Mouse (Mus musculus) lung, postnatal 25 days (tissue): Measurements from ENCODE around the gene Siah1a.

Source experiments
- DNase-seq: peaks from one replicate; pipeline ENCODE4 v3.0.0; 2022; ENCODE audit warnings: low spot score

Siah1a gene

DNA sequence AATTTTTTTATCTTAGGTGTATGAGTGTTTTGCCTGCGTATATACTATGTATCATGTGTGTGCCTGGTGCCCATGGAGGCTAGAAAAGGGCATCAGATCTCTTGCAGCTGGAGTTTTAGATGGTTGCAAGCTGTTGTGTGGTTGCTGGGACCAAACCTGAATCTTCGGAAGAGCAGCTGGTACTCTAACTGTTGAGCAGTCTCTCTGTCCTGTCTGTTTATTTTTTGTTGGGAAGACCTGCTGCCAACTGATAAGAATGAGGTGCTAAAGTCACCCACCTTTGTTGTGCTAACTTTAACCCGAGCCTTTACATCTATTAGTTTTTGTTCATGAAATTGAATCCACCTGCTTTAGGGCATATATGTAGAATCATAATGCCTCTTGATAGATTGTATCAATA lies 43.3 kb downstream of the Siah1a start:
- no peak for DNase-seq

- DNase-seq, result no peak
These were observed 46.3 kb downstream of the Siah1a start for GRCm38 (mm10) chr8:86699471-86699870.

DNA sequence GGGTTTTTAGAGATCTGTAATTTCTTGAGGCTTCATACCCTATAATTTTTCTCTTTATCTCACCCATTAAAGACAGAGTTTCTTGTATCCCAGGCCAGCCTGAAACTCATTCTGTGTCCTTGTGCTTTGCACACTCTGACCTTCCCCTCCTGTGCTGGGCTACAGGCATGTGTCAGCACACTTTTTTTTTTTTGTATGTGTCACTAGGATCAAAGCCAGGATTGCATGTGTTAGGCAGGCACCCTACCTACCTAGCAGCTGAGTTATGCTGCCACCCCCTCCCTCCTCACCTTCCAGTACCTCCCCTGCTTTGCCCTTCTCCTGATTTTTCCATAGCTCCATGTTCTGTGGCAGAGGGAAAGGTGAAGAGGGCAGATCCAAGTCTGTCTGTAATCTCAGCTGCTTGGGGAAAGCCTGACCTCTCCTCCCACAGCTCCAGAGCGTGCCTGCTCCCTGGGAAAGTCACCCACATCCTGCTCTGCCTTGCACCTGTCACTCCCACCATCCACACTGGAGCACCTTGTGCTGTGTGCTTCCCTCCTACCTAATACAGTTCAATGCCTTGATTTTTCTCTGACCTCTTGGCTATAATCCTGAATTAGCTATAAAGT lies 46.8 kb downstream of the Siah1a start:
- no peak for DNase-seq

DNA sequence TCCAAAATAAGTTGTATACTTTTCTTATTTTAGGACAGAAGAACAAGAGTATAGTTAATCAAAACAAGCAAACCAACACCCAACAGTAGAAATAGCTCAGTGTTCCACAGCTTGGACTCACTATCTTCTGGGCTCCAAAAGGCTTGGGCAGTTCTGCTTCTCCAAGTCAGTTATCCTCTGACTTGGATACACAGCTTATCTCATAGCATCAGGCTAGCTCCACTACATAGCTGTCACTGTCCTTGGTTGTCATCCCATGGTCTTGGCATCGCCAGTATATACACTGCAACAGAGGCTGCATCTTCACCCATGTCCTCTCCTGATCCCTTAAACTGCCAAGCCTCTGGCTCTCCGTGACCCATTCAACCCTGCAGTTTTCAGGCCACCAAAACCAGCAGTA lies 50.0 kb downstream of the Siah1a start:
- no peak for DNase-seq

GRCm38 (mm10) chr8:86694011-86694410 lies 51.7 kb downstream of the Siah1a start:
- DNase-seq, result no peak

DNA sequence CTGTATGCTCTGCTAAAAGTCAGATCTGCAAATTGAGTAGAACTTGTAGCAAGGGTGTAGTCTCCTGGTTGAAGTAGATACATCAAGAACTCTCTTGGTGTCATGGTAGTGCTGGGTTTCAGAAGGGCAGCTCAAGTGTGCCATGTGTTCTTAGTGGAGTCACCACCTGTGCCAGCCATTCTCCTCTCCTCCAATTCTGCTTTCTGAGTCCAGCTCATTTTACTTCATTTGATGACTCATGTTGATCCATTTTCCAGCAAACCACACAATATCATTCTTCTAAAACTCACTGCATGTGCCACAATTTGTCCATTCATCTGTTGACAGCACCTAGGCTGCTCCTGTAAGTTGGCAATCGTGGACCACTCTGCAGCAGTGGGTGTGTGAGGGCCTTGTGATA lies 53.6 kb downstream of the Siah1a start:
- DNase-seq, result no peak

DNA sequence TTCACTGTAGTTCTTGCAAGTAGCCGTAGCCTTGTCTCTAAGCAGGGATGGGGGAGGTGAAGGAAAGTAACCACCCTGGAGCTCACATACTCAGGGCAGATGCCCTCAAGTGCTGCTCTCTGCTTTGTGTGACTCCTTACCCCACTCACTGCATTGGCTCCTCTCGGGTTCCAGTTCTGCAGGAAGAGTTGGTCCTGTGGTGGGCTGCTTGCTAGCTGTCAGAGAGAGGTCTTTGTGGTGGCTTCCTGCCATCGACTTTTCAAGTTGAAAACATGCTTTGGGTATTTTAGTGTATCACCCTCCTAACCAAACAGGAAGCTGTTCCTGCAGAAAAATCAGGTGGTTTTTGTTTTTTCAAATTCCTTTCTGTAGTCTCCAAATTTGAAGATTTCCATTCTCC lies 59.1 kb downstream of the Siah1a start:
- DNase-seq, result no peak
